Comparison of ENCODE assay signal across 13 mouse cellular contexts in genomic region chr6:30404671-30405070, GRCm38 (mm10). TPM values are rescaled to one million over a fixed set of nuclear protein-coding genes. Genes with fewer than 3 reads are reported as not detected.
DNase-seq lines count a peak whose midpoint lies in the region; ATAC-seq and TF ChIP-seq lines count a peak whose summit lies in the region.
"Had no signal": no experiment of that assay in that cellular context is flagged by ENCODE, and none has a peak within 500 bp of the region (broad histone marks: within the 10 kb centered on the region; RNA-seq: fewer than 3 reads in every experiment).

No protein-coding gene starts in this region.

- peak overlapping the region; percentile 28; the same call in 1 of the 2 replicates for H3K27ac ChIP-seq in cerebellum, adult 2 months (ENCODE audit: insufficient read depth, low read length)
- 0 out of 2 replicates have a peak overlapping the region, but pooled peaks have one; percentile 3 for H3K27ac ChIP-seq in kidney, embryonic 15.5 days
- H3K27ac ChIP-seq in embryonic facial prominence, embryonic 13.5 days = no peak overlapping the region
- peak overlapping the region; percentile 47 for H3K27ac ChIP-seq in midbrain, embryonic 14.5 days (replicated peaks; ENCODE audit: low read depth, low read length)
- H3K27ac ChIP-seq: intestine, embryonic 15.5 days; liver, embryonic 13.5 days had no signal

- no peaks in the 10 kb centered on the region for H3K27me3 ChIP-seq in cerebellum, adult 2 months (ENCODE audit: control insufficient read depth, insufficient read depth, low read length)
- H3K27me3 ChIP-seq in kidney, embryonic 15.5 days = no peaks in the 10 kb centered on the region
- no peaks in the 10 kb centered on the region for H3K27me3 ChIP-seq in embryonic facial prominence, embryonic 13.5 days
- no peaks in the 10 kb centered on the region for H3K27me3 ChIP-seq in midbrain, embryonic 14.5 days (ENCODE audit: control insufficient read depth, insufficient read depth, low read length)
- H3K27me3 ChIP-seq: intestine, embryonic 15.5 days; liver, embryonic 13.5 days had no signal

- peaks cover 8% of the 10 kb centered on the region for H3K36me3 ChIP-seq in kidney, embryonic 15.5 days
- H3K36me3 ChIP-seq in embryonic facial prominence, embryonic 13.5 days = 0 out of 2 replicates have a peak, but pooled peaks cover 11% of the 10 kb centered on the region
- H3K36me3 ChIP-seq in midbrain, embryonic 14.5 days (ENCODE audit: control insufficient read depth, insufficient read depth, low read length) = no peaks in the 10 kb centered on the region
- H3K36me3 ChIP-seq: intestine, embryonic 15.5 days; liver, embryonic 13.5 days had no signal

- no peak for ATAC-seq in kidney, embryonic 15.5 days (replicated peaks; ENCODE audit: low FRiP score)
- ATAC-seq in embryonic facial prominence, embryonic 13.5 days (ENCODE audit: insufficient number of reproducible peaks, insufficient read depth, low FRiP score, low TSS enrichment, low read depth) = no peak
- no peak for ATAC-seq in midbrain, embryonic 14.5 days (ENCODE audit: low FRiP score, low TSS enrichment)
- ATAC-seq: intestine, embryonic 15.5 days had no signal

- WGBS in cerebellum, adult 2 months = 57% methylated on average over 5 of the region's 5 CpGs
- 68% methylated on average over 5 of the region's 5 CpGs for WGBS in kidney, embryonic 15.5 days
- WGBS in embryonic facial prominence, embryonic 13.5 days = 85% methylated on average over 5 of the region's 5 CpGs
- 88% methylated on average over 5 of the region's 5 CpGs for WGBS in midbrain, embryonic 14.5 days

- no peaks in the 10 kb centered on the region for H3K9me3 ChIP-seq in kidney, embryonic 15.5 days (replicated peaks)
- no peaks in the 10 kb centered on the region for H3K9me3 ChIP-seq in embryonic facial prominence, embryonic 13.5 days
- H3K9me3 ChIP-seq in midbrain, embryonic 14.5 days (ENCODE audit: control insufficient read depth, low read length) = no peaks in the 10 kb centered on the region
- H3K9me3 ChIP-seq: intestine, embryonic 15.5 days; liver, embryonic 13.5 days had no signal

- TF ChIP-seq POLR2A in cerebellum, adult 2 months (IDR thresholded peaks at IDR 0.05; ENCODE audit: borderline replicate concordance, insufficient read depth, low read length) = no peak

- DNase-seq in cerebellum, adult 2 months = no peak
- DNase-seq in cerebellum, postnatal 36 days = no peak
- DNase-seq in kidney, postnatal 4 days = no peak
- DNase-seq in midbrain, embryonic 14.5 days = no peak
- no peak for DNase-seq in layer of hippocampus, postnatal 10 days (ENCODE audit: low spot score in 2 of 2)
- DNase-seq in spleen, postnatal 4 days (ENCODE audit: low spot score in 2 of 2) = no peak
- DNase-seq: adrenal gland, postnatal 10 days; gastrocnemius, postnatal 25 days; liver, embryonic 13.5 days; spleen, adult 18-20 months had no signal

- H3K9ac ChIP-seq in kidney, embryonic 15.5 days = no peak overlapping the region
- 0 out of 2 replicates have a peak overlapping the region, but pooled peaks have one; percentile 11 for H3K9ac ChIP-seq in embryonic facial prominence, embryonic 13.5 days
- 0 out of 2 replicates have a peak overlapping the region, but pooled peaks have one; percentile 10 for H3K9ac ChIP-seq in midbrain, embryonic 14.5 days (replicated peaks; ENCODE audit: low read length)
- H3K9ac ChIP-seq: intestine, embryonic 15.5 days; liver, embryonic 13.5 days had no signal

- no peak for TF ChIP-seq CTCF in cerebellum, adult 2 months (IDR thresholded peaks at IDR 0.05; ENCODE audit: borderline replicate concordance, insufficient read depth, low read depth, low read length)

- H3K4me1 ChIP-seq in cerebellum, adult 2 months (ENCODE audit: control insufficient read depth, insufficient read depth, low read length) = peaks cover 3% of the 10 kb centered on the region; the same call in 1 of the 2 replicates
- peaks cover 24% of the 10 kb centered on the region for H3K4me1 ChIP-seq in kidney, embryonic 15.5 days
- H3K4me1 ChIP-seq in embryonic facial prominence, embryonic 13.5 days = peaks cover 9% of the 10 kb centered on the region; the same call in 1 of the 2 replicates
- H3K4me1 ChIP-seq in midbrain, embryonic 14.5 days (ENCODE audit: control insufficient read depth, insufficient read depth, low read length) = peaks cover 9% of the 10 kb centered on the region

- peak overlapping the region; percentile 19; the same call in 1 of the 2 replicates for H3K4me2 ChIP-seq in kidney, embryonic 15.5 days
- 0 out of 2 replicates have a peak overlapping the region, but pooled peaks have one; percentile 7 for H3K4me2 ChIP-seq in embryonic facial prominence, embryonic 13.5 days
- peak overlapping the region; percentile 54 for H3K4me2 ChIP-seq in midbrain, embryonic 14.5 days (ENCODE audit: low read length)
- H3K4me2 ChIP-seq: intestine, embryonic 15.5 days; liver, embryonic 13.5 days had no signal

- H3K4me3 ChIP-seq in cerebellum, adult 2 months (replicated peaks; ENCODE audit: insufficient read depth, low read depth, low read length) = peak overlapping the region; percentile 7
- no peak overlapping the region for H3K4me3 ChIP-seq in kidney, embryonic 15.5 days (replicated peaks)
- no peak overlapping the region for H3K4me3 ChIP-seq in embryonic facial prominence, embryonic 13.5 days
- H3K4me3 ChIP-seq in midbrain, embryonic 14.5 days (replicated peaks; ENCODE audit: low read depth, low read length) = no peak overlapping the region
- H3K4me3 ChIP-seq: intestine, embryonic 15.5 days; liver, embryonic 13.5 days had no signal

RNA-seq across cellular contexts. Expression of gene Klhdc10, which starts 3.0 kb away (rescaled TPM):
- 84.2 and 90.8 TPM in 2 replicates for polyA plus RNA-seq in cerebellum, adult 2 months (2012; rRNA removed)
- 28.6 and 33.2 TPM in 2 replicates for polyA plus RNA-seq in kidney, embryonic 15.5 days (2015; fragmentation: Nextera tagmentation; extraction: Ambion mirVana)
- 22.3 and 26.3 TPM in 2 replicates for polyA plus RNA-seq in embryonic facial prominence, embryonic 13.5 days (2015; fragmentation: Nextera tagmentation; extraction: Ambion mirVana)
- 44.2 and 56.2 TPM in 2 replicates for polyA plus RNA-seq in midbrain, embryonic 14.5 days (2014; fragmentation: Nextera tagmentation; extraction: Ambion mirVana)
- 100 to 1,000 TPM; 132 to 157 TPM for total RNA-seq in layer of hippocampus, postnatal 10 days (2021)

RNA-seq across cellular contexts. Expression of gene Zc3hc1, which starts 13.8 kb away (rescaled TPM):
- polyA plus RNA-seq in cerebellum, adult 2 months (2012; rRNA removed) = 26.6 and 30.2 TPM in 2 replicates
- 63.6 and 69.4 TPM in 2 replicates for polyA plus RNA-seq in kidney, embryonic 15.5 days (2015; fragmentation: Nextera tagmentation; extraction: Ambion mirVana)
- polyA plus RNA-seq in embryonic facial prominence, embryonic 13.5 days (2015; fragmentation: Nextera tagmentation; extraction: Ambion mirVana) = 64.5 and 74.0 TPM in 2 replicates
- 67.4 and 71.6 TPM in 2 replicates for polyA plus RNA-seq in midbrain, embryonic 14.5 days (2014; fragmentation: Nextera tagmentation; extraction: Ambion mirVana)
- total RNA-seq in layer of hippocampus, postnatal 10 days (2021) = 10 to 100 TPM; 27.4 to 27.6 TPM
